Comparison of ENCODE assay signal across 8 mouse cellular contexts in the genomic region with DNA sequence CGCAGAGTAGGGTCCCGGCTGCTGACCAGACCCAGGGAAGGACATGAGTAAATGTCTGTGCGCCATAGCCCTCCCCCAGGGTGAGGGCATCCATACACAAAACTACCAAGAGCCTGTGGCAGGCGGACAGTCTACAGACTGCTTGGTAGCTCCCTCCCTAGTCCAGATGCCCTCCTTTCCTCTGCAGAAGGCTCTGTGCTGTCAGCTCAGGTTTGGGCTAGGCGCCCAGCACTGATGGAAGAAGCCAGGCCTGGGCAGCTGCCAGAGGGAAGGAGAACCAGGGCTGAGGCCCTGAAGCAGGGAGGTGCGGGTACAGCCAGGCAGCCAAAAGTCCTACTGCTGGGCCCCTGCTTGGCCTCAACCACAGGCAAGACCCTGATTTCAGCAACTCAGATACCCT. TPM values are rescaled to one million over a fixed set of nuclear protein-coding genes. Genes with fewer than 3 reads are reported as not detected.
DNase-seq lines count a peak whose midpoint lies in the region.

No protein-coding gene starts in this region.

- DNase-seq in adrenal gland, adult (ENCODE audit: inconsistent age in 2 of 2, low spot score in 1 of 2) = peak; percentile 80 to 90
- DNase-seq in adrenal gland, postnatal 4 days (ENCODE audit: low spot score in 2 of 2) = no peak
- peak; percentile 41 for DNase-seq in ovary, adult 18-20 months (ENCODE audit: low spot score)
- no peak for DNase-seq in ovary, postnatal 10 days (ENCODE audit: low spot score)
- peak; percentile 89 for DNase-seq in gastrocnemius, adult 18-20 months (ENCODE audit: low spot score)
- peak; percentile 76 to 78 for DNase-seq in layer of hippocampus, postnatal 36 days
- peak; percentile 71 for DNase-seq in testis, postnatal 10 days (ENCODE audit: low spot score)
- no peak for DNase-seq in spleen, adult 18-20 months

RNA-seq across cellular contexts. Expression of a gene that starts 35.5 kb away (rescaled TPM):
- 10 to 100 TPM; 24.7 to 28.2 TPM for total RNA-seq in adrenal gland, postnatal 4 days (2021)
- 100 to 1,000 TPM; 149 to 185 TPM for total RNA-seq in gastrocnemius, adult 18-20 months (2021)
- 1,000 to 10,000 TPM; 1,105 to 1,153 TPM for total RNA-seq in layer of hippocampus, postnatal 36 days (2021)

Comparison
In these comparisons a context has a peak if more than half of its experiments do, and no peak if none do; other contexts are left out.
1. DNase-seq: peak in adrenal gland, adult (2 of 2), ovary, adult 18-20 months (single experiment), gastrocnemius, adult 18-20 months (single experiment), layer of hippocampus, postnatal 36 days (2 of 2) and testis, postnatal 10 days (single experiment); none in adrenal gland, postnatal 4 days (0 of 2), ovary, postnatal 10 days (single experiment) and spleen, adult 18-20 months (0 of 2).
2. RNA of a gene that starts 35.5 kb away (total RNA-seq): 1,105 to 1,153 TPM in layer of hippocampus, postnatal 36 days; 149 to 185 TPM in gastrocnemius, adult 18-20 months and 24.7 to 28.2 TPM in adrenal gland, postnatal 4 days; every median in the first group is over 4 times any median in the second.